Comparison of ENCODE assay signal across 8 mouse cellular contexts in genomic region chr1:78488752-78489492, GRCm38 (mm10). TPM values are rescaled to one million over a fixed set of nuclear protein-coding genes. Genes with fewer than 3 reads are reported as not detected.
DNase-seq lines count a peak whose midpoint lies in the region; ATAC-seq lines count a peak whose summit lies in the region.

Gene Farsb, minus strand, starts transcription at chr1:78488897.

- ATAC-seq in megakaryocyte progenitor cell, adult 5-6 weeks (replicated peaks; ENCODE audit: poor library complexity) = peak; percentile 82

- DNase-seq in adipocyte (ENCODE audit: low spot score) = peak; percentile 96
- peak; percentile 96 for DNase-seq in embryo, embryonic 10 days (ENCODE audit: low spot score)
- peak; percentile 95 for DNase-seq in gastrocnemius, postnatal 10 days
- peak; percentile 97 for DNase-seq in induced T-regulatory cell, adult 2 months (ENCODE audit: low read depth)
- DNase-seq in left cerebral cortex, adult 9 months (ENCODE audit: low spot score in 2 of 2) = peak; percentile 73 to 93
- DNase-seq in right cerebral cortex, postnatal 14 days = peak; percentile 88
- DNase-seq in urinary bladder, postnatal 36 days (ENCODE audit: low spot score in 2 of 2) = peak; percentile 87 to 89

RNA-seq across cellular contexts. Expression of gene Farsb, which starts in this region (rescaled TPM):
- 10 to 100 TPM; 46.4 to 48.3 TPM for total RNA-seq in gastrocnemius, postnatal 10 days (2021)
- 92.8 and 136 TPM in 2 replicates for total RNA-seq in megakaryocyte progenitor cell, adult 5-6 weeks (2015)
- total RNA-seq in megakaryocyte progenitor cell, adult 5-6 weeks (2017) = 62.8 and 73.3 TPM in 2 replicates

Comparison
In these comparisons a context has a peak if more than half of its experiments do, and no peak if none do; other contexts are left out.
1. Peak in every context shown above with its lines: DNase-seq and ATAC-seq.